Mouse (Mus musculus): ENCODE measurements around the gene Ptrh2. TPM values are rescaled to one million over a fixed set of nuclear protein-coding genes. Genes with fewer than 3 reads are reported as not detected.

Gene Ptrh2
- polyA plus RNA-seq (2015; fragmentation: Illumina TruSeq; extraction: RNeasy Lipid Tissue Mini Kit (QIAGEN cat#74804); ENCODE audit: low read depth, low replicate concordance) = 12.9 TPM

DNA sequence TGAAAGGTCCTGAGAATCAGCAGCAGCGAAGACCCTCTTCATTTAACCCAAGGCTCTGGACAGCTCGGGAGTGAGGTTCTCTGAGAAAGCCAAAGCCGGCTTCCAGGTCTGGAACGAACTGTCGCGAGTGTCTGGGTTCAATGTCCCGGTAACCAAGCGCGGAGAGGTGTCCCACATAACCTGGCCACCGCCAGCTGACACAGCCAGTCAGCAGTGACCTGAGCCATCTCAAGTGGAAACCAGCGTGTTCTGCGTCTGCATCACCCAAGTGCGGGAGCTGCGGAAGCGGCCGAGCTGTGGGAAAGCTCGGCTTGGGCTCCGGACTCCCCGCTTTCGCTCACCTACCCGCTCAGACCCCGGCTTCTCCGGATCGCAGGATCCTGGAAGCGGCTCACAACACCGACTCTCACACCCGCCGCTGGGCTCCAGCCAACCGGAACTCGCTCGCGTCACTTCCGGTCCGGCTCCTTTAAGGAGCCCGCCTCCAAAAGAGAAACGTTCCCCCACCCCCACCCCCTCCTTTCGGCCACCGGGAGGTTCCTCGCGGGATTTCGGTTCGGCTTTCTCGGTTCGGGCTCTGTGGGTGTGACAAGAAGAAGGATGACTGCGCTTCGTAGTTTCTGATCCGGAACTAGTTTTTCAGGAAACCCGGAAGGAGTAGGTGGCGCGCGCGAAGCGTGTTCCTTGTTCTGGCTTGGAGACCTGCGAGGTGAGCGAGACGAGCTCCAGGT, at the start of gene Ptrh2, which contains the start of gene Vmp1:
Gene Ptrh2, plus strand, starts transcription at position 591 of the 731 bp plus-strand sequence.
Gene Vmp1, minus strand, starts transcription at position 442 of the 731 bp plus-strand sequence.

Other genes with a start within 250 kb of the Ptrh2 start
- 19.1 TPM for gene Rnft1, start 199.3 kb upstream of the Ptrh2 start, polyA plus RNA-seq (2015; fragmentation: Illumina TruSeq; extraction: RNeasy Lipid Tissue Mini Kit (QIAGEN cat#74804); ENCODE audit: low read depth, low replicate concordance)
- 30.5 TPM for gene Rps6kb1, start 139.2 kb upstream of the Ptrh2 start, polyA plus RNA-seq (2015; fragmentation: Illumina TruSeq; extraction: RNeasy Lipid Tissue Mini Kit (QIAGEN cat#74804); ENCODE audit: low read depth, low replicate concordance)
- gene Tubd1, start 139.0 kb upstream of the Ptrh2 start, polyA plus RNA-seq (2015; fragmentation: Illumina TruSeq; extraction: RNeasy Lipid Tissue Mini Kit (QIAGEN cat#74804); ENCODE audit: low read depth, low replicate concordance) = 7.0 TPM
- gene Vmp1, start 149 bp upstream of the Ptrh2 start, polyA plus RNA-seq (2015; fragmentation: Illumina TruSeq; extraction: RNeasy Lipid Tissue Mini Kit (QIAGEN cat#74804); ENCODE audit: low read depth, low replicate concordance) = 246 TPM
- gene Cltc, start 73.6 kb downstream of the Ptrh2 start, polyA plus RNA-seq (2015; fragmentation: Illumina TruSeq; extraction: RNeasy Lipid Tissue Mini Kit (QIAGEN cat#74804); ENCODE audit: low read depth, low replicate concordance) = 355 TPM
- 19.6 TPM for gene Dhx40, start 123.8 kb downstream of the Ptrh2 start, polyA plus RNA-seq (2015; fragmentation: Illumina TruSeq; extraction: RNeasy Lipid Tissue Mini Kit (QIAGEN cat#74804); ENCODE audit: low read depth, low replicate concordance)

Data from brain, adult 10 weeks (tissue).